Mouse (Mus musculus) hindbrain, embryonic 16.5 days (tissue): Measurements from ENCODE around the gene Scn1b. TPM values are rescaled to one million over a fixed set of nuclear protein-coding genes. Genes with fewer than 3 reads are reported as not detected.

Experiments used
- ATAC-seq: fragments of 200-750 bp; cut with Nextera tagmentation; 2 replicates; pipeline ENCODE4 v1.8.0; 2017; ENCODE audit warnings: moderate TSS enrichment, moderate library complexity
- H3K27ac ChIP-seq: fragments of 300-500 bp; sonication (generic); 2 replicates; pipeline ENCODE4 v1.5.1; 2014; ENCODE audit warnings: low read depth, mild to moderate bottlenecking, control low read depth, low read length, moderate library complexity
- H3K27me3 ChIP-seq: fragments of 300-500 bp; sonication (generic); replicated peaks from 2 replicates; pipeline ENCODE4 v1.6.1; 2014; ENCODE audit warnings: low read length; ENCODE audit not compliant: control insufficient read depth, insufficient read depth
- H3K36me3 ChIP-seq: fragments of 300-500 bp; sonication (generic); 2 replicates; pipeline ENCODE4 v1.6.1; 2014; ENCODE audit warnings: mild to moderate bottlenecking, low read length, moderate library complexity, mixed read lengths; ENCODE audit not compliant: control insufficient read depth, insufficient read depth
- H3K4me1 ChIP-seq: fragments of 300-500 bp; sonication (generic); 2 replicates; pipeline ENCODE4 v1.6.1; 2014; ENCODE audit warnings: low read depth, low read length; ENCODE audit not compliant: control insufficient read depth, insufficient read depth
- H3K4me2 ChIP-seq: fragments of 300-500 bp; sonication (generic); 2 replicates; pipeline ENCODE4 v1.6.1; 2014; ENCODE audit warnings: mild to moderate bottlenecking, low read length, control low read depth, moderate library complexity
- H3K4me3 ChIP-seq: fragments of 300-500 bp; sonication (generic); 2 replicates; pipeline ENCODE4 v1.5.1; 2014; ENCODE audit warnings: mild to moderate bottlenecking, low read length, control low read depth, moderate library complexity
- H3K9ac ChIP-seq: fragments of 300-500 bp; sonication (generic); 2 replicates; pipeline ENCODE4 v1.6.1; 2014; ENCODE audit warnings: low read depth, mild to moderate bottlenecking, control low read depth, low read length, moderate library complexity
- H3K9me3 ChIP-seq: fragments of 300-500 bp; sonication (generic); 2 replicates; pipeline ENCODE4 v1.6.1; 2014; ENCODE audit warnings: mild to moderate bottlenecking, low read length, moderate library complexity; ENCODE audit not compliant: control insufficient read depth
- WGBS: fragments of 180-500 bp; shearing (Covaris S2); extraction: QIAGEN DNeasy Blood & Tissue Kit; methylation state at CpG from one replicate; pipeline ENCODE4 v1.1.7; 2014; 5-methylcytosine and 5-hydroxymethylcytosine counted together
- polyA plus RNA-seq: library from polyadenylated mRNA; unstranded; fragments of >200 nt; fragmentation: Nextera tagmentation; extraction: Ambion mirVana; gene quantifications from 2 replicates; pipeline ENCODE4 v1.2.1, GENCODE M21; 2015

Scn1b gene
- polyA plus RNA-seq, 1 experiment from 2014 or later: 19.0 TPM

- Histone ChIP-seq H3K27ac (no peak overlapping the region), H3K4me3 (no peak overlapping the region), H3K4me2 (no peak overlapping the region), H3K4me1 (no peaks in the 10 kb centered on the region), H3K9me3 (no peaks in the 10 kb centered on the region), H3K36me3 (no peaks in the 10 kb centered on the region), H3K27me3 (no peaks in the 10 kb centered on the region), H3K9ac (no peak overlapping the region)
- 52% methylated on average over 3 of the region's 3 CpGs for WGBS
- ATAC-seq: no peak
Measured at GRCm38 (mm10) chr7:31161831-31162230, 35.0 kb upstream of the Scn1b start.

GRCm38 (mm10) chr7:31161246-31161645 is 34.4 kb upstream of the Scn1b start:
- Histone ChIP-seq H3K27me3 (no peaks in the 10 kb centered on the region), H3K4me2 (no peak overlapping the region), H3K4me1 (no peaks in the 10 kb centered on the region), H3K36me3 (no peaks in the 10 kb centered on the region), H3K27ac (no peak overlapping the region), H3K9ac (no peak overlapping the region), H3K4me3 (no peak overlapping the region), H3K9me3 (no peaks in the 10 kb centered on the region)
- WGBS: 75% methylated on average over 3 of the region's 3 CpGs
- no peak for ATAC-seq

- H3K27me3 ChIP-seq: no peaks in the 10 kb centered on the region
Measured at GRCm38 (mm10) chr7:31160763-31161162, 34.0 kb upstream of the Scn1b start.

GRCm38 (mm10) chr7:31156034-31156928 is 29.5 kb upstream of the Scn1b start:
- no peaks in the 10 kb centered on the region for H3K27me3 ChIP-seq
- H3K36me3 ChIP-seq: no peaks in the 10 kb centered on the region
- H3K4me2 ChIP-seq: no peak overlapping the region
- no peak for ATAC-seq
- H3K27ac ChIP-seq: no peak overlapping the region
- H3K4me3 ChIP-seq: no peak overlapping the region
- H3K9me3 ChIP-seq: no peaks in the 10 kb centered on the region
- H3K4me1 ChIP-seq: peaks cover 9% of the 10 kb centered on the region
- WGBS: 44% methylated on average over 16 of the region's 19 CpGs
- no peak overlapping the region for H3K9ac ChIP-seq

More at GRCm38 (mm10) chr7:31160763-31161162, 34.0 kb upstream of the Scn1b start:
- Histone ChIP-seq H3K4me3 (no peak overlapping the region), H3K9ac (no peak overlapping the region), H3K27ac (no peak overlapping the region), H3K4me2 (no peak overlapping the region), H3K36me3 (no peaks in the 10 kb centered on the region), H3K4me1 (no peaks in the 10 kb centered on the region), H3K9me3 (no peaks in the 10 kb centered on the region)
- WGBS: 91% methylated on average over 5 of the region's 5 CpGs
- ATAC-seq: no peak

GRCm38 (mm10) chr7:31155296-31156033 is 28.7 kb upstream of the Scn1b start, which contains the start of gene Gramd1a:
TSS of gene Gramd1a (minus strand) at chr7:31155896.
- no peak within 1 kb of the TSS for H3K4me2 ChIP-seq
- no peak within 1 kb of the TSS for H3K27ac ChIP-seq
- no peaks in the 10 kb centered on the region for H3K9me3 ChIP-seq
- no peaks in the 10 kb centered on the region for H3K36me3 ChIP-seq
- H3K9ac ChIP-seq: no peak within 1 kb of the TSS
- no peak within 1 kb of the TSS for H3K4me3 ChIP-seq
- H3K27me3 ChIP-seq: no peaks in the 10 kb centered on the region
- WGBS: 74% methylated on average over 5 of the region's 5 CpGs
- peaks cover 9% of the 10 kb centered on the region for H3K4me1 ChIP-seq
- no peak for ATAC-seq

- H3K4me2 ChIP-seq: no peak overlapping the region
- ATAC-seq: no peak
Measured at GRCm38 (mm10) chr7:31153536-31154320, 26.9 kb upstream of the Scn1b start.

GRCm38 (mm10) chr7:31151301-31152241 is 24.8 kb upstream of the Scn1b start:
- Histone ChIP-seq H3K9ac (peak overlapping the region; percentile 99), H3K4me1 (peaks cover 30% of the 10 kb centered on the region), H3K27ac (peak overlapping the region; percentile 98), H3K4me2 (peak overlapping the region; percentile 90), H3K27me3 (no peaks in the 10 kb centered on the region), H3K4me3 (peak overlapping the region; percentile 90), H3K9me3 (no peaks in the 10 kb centered on the region), H3K36me3 (no peaks in the 10 kb centered on the region)
- ATAC-seq: peak; percentile 55
- 10% methylated on average over 22 of the region's 23 CpGs for WGBS

More at GRCm38 (mm10) chr7:31153536-31154320, 26.9 kb upstream of the Scn1b start:
- H3K9me3 ChIP-seq: no peaks in the 10 kb centered on the region
- H3K9ac ChIP-seq: no peak overlapping the region
- 90% methylated on average over 6 of the region's 6 CpGs for WGBS
- H3K4me1 ChIP-seq: peaks cover 15% of the 10 kb centered on the region
- H3K27ac ChIP-seq: no peak overlapping the region
- no peaks in the 10 kb centered on the region for H3K36me3 ChIP-seq
- no peak overlapping the region for H3K4me3 ChIP-seq
- H3K27me3 ChIP-seq: no peaks in the 10 kb centered on the region
